Mouse (Mus musculus) limb, embryonic 10.5 days (tissue): ENCODE data around the gene Slc35f6. TPM values are rescaled to one million over a fixed set of nuclear protein-coding genes. Genes with fewer than 3 reads are reported as not detected.
"Not testable (repeated sequence)": the region's sequence is repeated elsewhere in the genome, so short reads cannot be mapped to it uniquely, and the experiment has no call there.

Experiments
- DNase-seq: peaks from one replicate; pipeline ENCODE4 v3.0.0-alpha.2; 2017; ENCODE audit warnings: low spot score
- H3K27ac ChIP-seq: fragments of 300-500 bp; sonication (generic); 2 replicates; pipeline ENCODE4 v1.5.1; 2016; ENCODE audit warnings: mild to moderate bottlenecking
- H3K27me3 ChIP-seq: fragments of 300-500 bp; sonication (generic); 2 replicates; pipeline ENCODE4 v1.6.1; 2016; ENCODE audit warnings: low read depth, mild to moderate bottlenecking; ENCODE audit not compliant: poor library complexity, severe bottlenecking
- H3K36me3 ChIP-seq: fragments of 300-500 bp; sonication (generic); 2 replicates; pipeline ENCODE4 v1.6.1; 2016; ENCODE audit warnings: mild to moderate bottlenecking, moderate library complexity
- H3K4me1 ChIP-seq: fragments of 300-500 bp; sonication (generic); 2 replicates; pipeline ENCODE4 v1.6.1; 2016
- H3K4me3 ChIP-seq: fragments of 300-500 bp; sonication (generic); 2 replicates; pipeline ENCODE4 v1.5.1; 2016; ENCODE audit warnings: mild to moderate bottlenecking, moderate library complexity
- H3K9me3 ChIP-seq: fragments of 300-500 bp; sonication (generic); replicated peaks from 2 replicates; pipeline ENCODE4 v1.6.1; 2016; ENCODE audit warnings: mild to moderate bottlenecking
- WGBS: fragments of 180-500 bp; shearing (Covaris S2); methylation state at CpG from one replicate; pipeline ENCODE4 v1.1.7; 2016; 5-methylcytosine and 5-hydroxymethylcytosine counted together
- microRNA-seq: library from miRNA; unstranded; fragments of <30 nt; microRNA quantifications from one replicate; pipeline ENCODE4, GENCODE M21; 2017
- polyA plus RNA-seq: library from polyadenylated mRNA; unstranded; fragments of >200 nt; fragmentation: Nextera tagmentation; extraction: Ambion mirVana; gene quantifications from 2 replicates; pipeline ENCODE4 v1.2.1, GENCODE M21; 2016

Slc35f6 gene
- polyA plus RNA-seq, 1 experiment from 2014 or later = 22.3 TPM

DNA sequence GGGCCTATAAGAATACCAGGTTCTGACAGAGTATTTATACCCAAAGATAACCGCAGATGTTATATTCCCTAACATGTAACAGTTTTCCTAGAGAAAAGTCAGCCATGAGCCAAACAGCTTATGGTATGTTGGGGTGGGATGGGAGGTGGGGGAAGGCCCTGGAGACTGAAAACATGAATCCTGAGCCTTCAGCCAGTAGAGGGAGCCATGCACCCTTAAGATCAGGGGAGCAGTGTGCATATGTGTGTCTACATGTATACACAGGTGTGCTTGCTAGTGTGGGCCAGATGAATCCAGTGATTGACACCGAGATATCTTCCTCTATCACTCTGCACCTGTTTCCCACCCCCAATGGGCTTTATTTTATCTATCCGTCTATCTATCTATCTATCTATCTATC is 39.0 kb downstream of the Slc35f6 start:
- no peaks in the 10 kb centered on the region for H3K9me3 ChIP-seq
- 70% methylated on average over 3 of the region's 3 CpGs for WGBS
- H3K4me3 ChIP-seq = no peak overlapping the region
- H3K27me3 ChIP-seq = no peaks in the 10 kb centered on the region
- no peak overlapping the region for H3K27ac ChIP-seq
- 0 out of 2 replicates have a peak, but pooled peaks cover 3% of the 10 kb centered on the region for H3K4me1 ChIP-seq
- DNase-seq = no peak
- no peaks in the 10 kb centered on the region for H3K36me3 ChIP-seq

GRCm38 (mm10) chr5:30700361-30701000 is 52.7 kb downstream of the Slc35f6 start:
- H3K4me1 ChIP-seq = 0 out of 2 replicates have a peak, but pooled peaks cover 4% of the 10 kb centered on the region
- H3K9me3 ChIP-seq = no peaks in the 10 kb centered on the region
- WGBS = 80% methylated on average over 8 of the region's 8 CpGs
- H3K27me3 ChIP-seq = 0 out of 2 replicates have a peak, but pooled peaks cover 4% of the 10 kb centered on the region
- H3K36me3 ChIP-seq = no peaks in the 10 kb centered on the region
- no peak overlapping the region for H3K27ac ChIP-seq
- H3K4me3 ChIP-seq = no peak overlapping the region
- no peak for DNase-seq

DNA sequence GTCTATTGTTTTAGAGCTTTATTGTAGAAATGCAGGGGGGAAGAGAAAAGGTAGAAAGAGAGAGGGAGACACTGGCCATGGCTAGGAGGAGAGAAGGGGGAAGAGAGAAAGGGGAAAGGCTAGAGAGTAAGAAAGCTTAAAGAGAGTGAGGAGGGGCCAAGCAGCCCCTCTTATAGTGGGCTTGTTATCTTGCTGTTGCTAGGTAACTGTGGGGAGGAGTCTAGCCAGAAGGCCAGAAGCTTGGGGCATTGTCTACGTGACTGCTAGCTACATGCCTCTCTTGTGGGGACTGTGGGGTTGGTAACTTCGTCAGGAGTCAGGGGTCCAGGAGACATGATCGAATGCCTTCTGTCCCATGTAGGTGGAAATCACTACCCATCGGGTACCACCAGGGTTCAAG is 53.6 kb downstream of the Slc35f6 start:
- WGBS = 54% methylated on average over 4 of the region's 4 CpGs

DNA sequence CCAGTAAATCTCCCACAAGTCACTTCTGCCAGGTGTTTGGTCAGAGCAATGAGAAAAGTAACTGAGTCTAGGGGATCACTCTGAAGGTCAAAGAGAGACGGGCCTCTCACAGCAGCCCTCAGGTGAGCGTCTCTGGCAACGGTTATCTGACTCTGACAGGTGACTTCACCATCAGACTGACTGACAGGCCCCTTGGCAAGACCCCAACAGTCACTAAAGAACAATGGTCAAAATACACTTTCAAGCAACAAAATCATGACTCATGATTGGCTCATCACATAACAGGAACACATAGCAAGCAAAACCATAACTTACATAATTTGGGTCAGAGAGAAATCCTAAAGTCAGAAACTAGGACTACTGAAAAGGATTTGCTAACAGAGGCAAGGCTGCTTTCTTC is 54.1 kb downstream of the Slc35f6 start:
- H3K27ac ChIP-seq = no peak overlapping the region
- H3K27me3 ChIP-seq = 0 out of 2 replicates have a peak, but pooled peaks cover 4% of the 10 kb centered on the region
- H3K36me3 ChIP-seq = no peaks in the 10 kb centered on the region
- no peaks in the 10 kb centered on the region for H3K9me3 ChIP-seq
- no peak overlapping the region for H3K4me3 ChIP-seq
- 87% methylated on average over 3 of the region's 3 CpGs for WGBS
- H3K4me1 ChIP-seq = 0 out of 2 replicates have a peak, but pooled peaks cover 4% of the 10 kb centered on the region
- no peak for DNase-seq

More for the DNA sequence above, 53.6 kb downstream of the Slc35f6 start:
- not testable (repeated sequence) for H3K4me3 ChIP-seq, H3K27ac ChIP-seq, H3K4me1 ChIP-seq, H3K27me3 ChIP-seq, H3K9me3 ChIP-seq, H3K36me3 ChIP-seq, DNase-seq

Small RNA genes lying within 50 kb of the gene (microRNA-seq; reads per million reads assigned to microRNA genes)
- not detected for gene Mir5625

Other genes starting within 250 kb of the Slc35f6 start
- gene Otof, start 186.0 kb upstream of the Slc35f6 start, polyA plus RNA-seq = 0.06 and 0.10 TPM in 2 replicates
- gene 1700001C02Rik, start 181.9 kb upstream of the Slc35f6 start, polyA plus RNA-seq = not detected in 2 replicates
- gene Cib4, start 102.1 kb upstream of the Slc35f6 start, polyA plus RNA-seq = not detected in 2 replicates
- 0.36 and 0.69 TPM in 2 replicates for gene Kcnk3, start 59.8 kb upstream of the Slc35f6 start, polyA plus RNA-seq
- 508 and 523 TPM in 2 replicates for gene Cenpa, start 18.8 kb downstream of the Slc35f6 start, polyA plus RNA-seq
- 4.3 and 4.9 TPM in 2 replicates for gene Dpysl5, start 63.6 kb downstream of the Slc35f6 start, polyA plus RNA-seq
- gene Mapre3, start 166.7 kb downstream of the Slc35f6 start, polyA plus RNA-seq = 12.2 and 17.0 TPM in 2 replicates
- gene Tmem214, start 220.1 kb downstream of the Slc35f6 start, polyA plus RNA-seq = 68.7 and 82.4 TPM in 2 replicates
- gene Agbl5, start 240.8 kb downstream of the Slc35f6 start, polyA plus RNA-seq = 20.4 and 29.9 TPM in 2 replicates